Comparison of ENCODE assay signal across 9 mouse cellular contexts in genomic region chr11:54727327-54727901, GRCm38 (mm10).
DNase-seq lines count a peak whose midpoint lies in the region; ATAC-seq lines count a peak whose summit lies in the region.
"Had no signal": no experiment of that assay in that cellular context is flagged by ENCODE, and none has a peak within 500 bp of the region (broad histone marks: within the 10 kb centered on the region; RNA-seq: fewer than 3 reads in every experiment).

No protein-coding gene starts in this region.

- H3K4me1 ChIP-seq in hindbrain, embryonic 13.5 days (replicated peaks), result peaks cover 15% of the 10 kb centered on the region
- H3K4me1 ChIP-seq: lung, embryonic 15.5 days had no signal

- no peak overlapping the region for H3K9ac ChIP-seq in hindbrain, embryonic 13.5 days
- H3K9ac ChIP-seq: lung, embryonic 15.5 days had no signal

- H3K27me3 ChIP-seq in hindbrain, embryonic 13.5 days, result no peaks in the 10 kb centered on the region
- H3K27me3 ChIP-seq: lung, embryonic 15.5 days had no signal

- no peak overlapping the region for H3K27ac ChIP-seq in hindbrain, embryonic 13.5 days
- H3K27ac ChIP-seq: lung, embryonic 15.5 days had no signal

- no peak for ATAC-seq in hindbrain, embryonic 13.5 days (ENCODE audit: low FRiP score)

- H3K4me3 ChIP-seq in hindbrain, embryonic 13.5 days, result no peak overlapping the region
- H3K4me3 ChIP-seq: lung, embryonic 15.5 days had no signal

- DNase-seq in adrenal gland, postnatal 14 days, result peak; percentile 27
- DNase-seq in adrenal gland, adult 8-10 months, result no peak
- peak; percentile 31 for DNase-seq in c-Kit-positive CD71-negative TER-119-negative erythroid progenitor cells, embryonic 14.5 days (ENCODE audit: low read depth)
- peak; percentile 35 for DNase-seq in kidney, postnatal 10 days
- peak; percentile 82 for DNase-seq in naive thymus-derived CD4-positive, alpha-beta T cell, adult 2 months (ENCODE audit: low read depth)
- DNase-seq in left cerebral cortex, adult 8-10 months (ENCODE audit: low spot score in 2 of 2), result no peak
- no peak for DNase-seq in cerebellum, postnatal 36 days

- no peak overlapping the region for H3K4me2 ChIP-seq in hindbrain, embryonic 13.5 days
- H3K4me2 ChIP-seq: lung, embryonic 15.5 days had no signal

- peaks cover 39% of the 10 kb centered on the region for H3K36me3 ChIP-seq in hindbrain, embryonic 13.5 days

- 82% methylated on average over 5 of the region's 5 CpGs for WGBS in hindbrain, embryonic 13.5 days

- H3K9me3 ChIP-seq in hindbrain, embryonic 13.5 days, result no peaks in the 10 kb centered on the region
- H3K9me3 ChIP-seq: lung, embryonic 15.5 days had no signal

Comparison
In these comparisons a context has a peak if more than half of its experiments do, and no peak if none do; other contexts are left out.
1. DNase-seq: peak in adrenal gland, postnatal 14 days (single experiment), c-Kit-positive CD71-negative TER-119-negative erythroid progenitor cells, embryonic 14.5 days (single experiment), kidney, postnatal 10 days (single experiment) and naive thymus-derived CD4-positive, alpha-beta T cell, adult 2 months (single experiment); none in adrenal gland, adult 8-10 months (single experiment), left cerebral cortex, adult 8-10 months (0 of 2) and cerebellum, postnatal 36 days (0 of 2).